Mouse (Mus musculus): ENCODE measurements around the gene Cacna2d1.

Cacna2d1 gene

DNA sequence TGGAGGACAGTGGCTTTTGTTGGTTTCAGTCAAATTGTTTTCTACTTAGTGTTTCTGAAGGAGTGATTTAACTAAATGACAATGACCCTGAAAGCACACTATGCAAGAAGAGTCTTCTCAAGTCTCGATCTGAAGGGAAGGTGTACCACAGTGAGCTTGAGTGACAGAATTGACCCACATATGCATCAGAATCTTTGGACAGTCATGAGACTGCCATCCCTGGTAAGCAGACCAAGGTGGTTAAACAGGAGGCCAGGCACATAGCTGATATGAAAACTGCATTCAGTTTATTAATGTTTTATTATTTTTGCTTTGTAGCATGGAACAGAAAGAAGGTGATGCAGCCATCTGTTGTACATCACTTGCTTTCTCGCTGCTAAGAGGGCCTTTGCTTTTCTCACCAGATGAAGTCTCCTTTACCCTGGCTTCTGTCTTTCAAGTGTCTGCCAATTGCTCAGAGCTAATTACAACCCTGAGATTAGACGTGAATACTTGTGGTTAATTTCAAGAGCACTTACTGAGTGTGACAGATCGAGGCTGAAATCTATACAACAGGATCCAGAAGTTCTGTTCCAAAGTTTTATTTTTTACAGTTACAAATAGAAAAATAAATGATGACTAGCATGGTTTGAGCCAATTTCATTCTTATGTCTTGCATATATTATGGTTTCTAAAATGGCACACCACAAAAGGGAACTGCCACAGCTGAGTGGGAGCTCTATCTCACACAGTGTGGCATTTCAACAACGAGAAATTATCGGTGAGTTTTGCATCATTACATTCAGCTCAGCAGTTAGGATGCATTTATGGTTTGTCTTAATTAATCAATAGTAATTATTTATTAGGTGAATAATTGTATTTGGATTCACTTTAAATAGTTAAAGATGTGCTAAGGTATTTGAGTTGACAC is 221.1 kb downstream of the Cacna2d1 start:
- no peak for DNase-seq (ENCODE audit: low read depth)

DNA sequence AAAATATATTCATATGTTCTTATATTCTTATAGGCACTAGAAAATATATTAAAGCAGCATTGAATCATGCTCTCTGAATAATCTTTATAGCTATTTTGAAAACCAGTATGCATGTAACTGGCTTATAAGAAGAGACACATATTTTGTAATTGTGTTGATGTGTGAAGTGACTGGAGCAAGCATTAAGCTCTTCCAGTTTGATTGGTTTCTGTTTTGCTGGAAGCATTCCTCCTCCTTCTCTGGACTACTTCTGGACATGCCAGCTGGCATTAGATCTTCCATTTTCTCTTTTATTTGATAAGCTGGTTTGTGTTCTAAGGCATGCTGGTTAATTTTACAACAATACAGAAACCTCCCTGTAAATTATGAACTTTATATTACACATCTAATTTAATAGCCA is 228.8 kb downstream of the Cacna2d1 start:
- no peak for DNase-seq (ENCODE audit: low read depth)

DNA sequence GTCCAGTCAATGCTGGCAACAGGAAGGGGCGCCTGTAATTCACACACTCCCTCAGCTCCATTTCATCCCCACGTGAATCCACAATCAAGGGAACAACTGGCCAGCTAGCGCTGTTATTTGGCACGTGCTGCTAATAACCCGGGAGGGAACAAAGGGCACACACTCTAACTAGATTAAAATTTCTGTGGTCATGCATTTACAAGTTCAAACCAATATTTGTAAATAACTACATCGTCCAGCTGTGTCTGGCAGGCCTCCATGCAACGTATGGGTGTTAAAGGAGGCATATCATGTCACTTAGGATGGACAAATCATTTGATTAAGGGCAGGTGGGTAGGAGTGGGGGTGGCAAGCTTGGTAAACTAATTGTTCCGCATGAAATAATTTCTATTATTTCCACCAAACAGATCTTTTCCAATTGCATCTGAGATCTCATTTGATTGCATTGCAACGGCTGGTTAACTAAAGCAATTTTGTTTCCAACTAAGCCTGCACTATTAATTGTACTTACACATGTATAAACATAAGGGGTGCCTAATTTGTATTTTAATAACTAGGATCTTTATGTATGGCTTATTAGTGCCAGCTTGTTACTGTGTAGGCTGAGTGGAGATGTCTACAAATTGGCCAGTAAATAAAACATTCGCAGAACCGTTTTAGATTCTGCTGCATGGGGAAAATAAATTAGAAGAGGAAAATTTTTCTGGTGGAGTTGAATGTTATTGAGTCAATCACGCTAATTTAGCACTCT is 231.8 kb downstream of the Cacna2d1 start:
- no peak for DNase-seq (ENCODE audit: low read depth)

DNA sequence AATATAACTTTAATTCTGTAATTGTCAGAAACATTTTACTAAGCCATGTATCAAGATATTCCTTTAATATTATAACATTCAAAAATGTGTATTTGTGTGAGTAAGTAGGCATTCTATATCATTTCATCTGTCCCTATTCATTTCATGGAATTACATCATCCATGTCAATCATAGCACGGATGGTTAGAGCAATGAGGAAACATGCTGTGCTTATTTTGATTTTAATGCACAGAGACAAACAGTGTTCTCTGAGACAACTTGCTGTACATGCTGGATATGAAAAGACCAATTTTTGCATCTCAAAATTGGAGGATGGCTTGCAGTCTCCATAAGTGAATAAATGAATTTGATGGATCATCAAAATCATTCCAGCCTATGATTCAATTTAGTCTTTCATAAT is 232.4 kb downstream of the Cacna2d1 start:
- no peak for DNase-seq (ENCODE audit: low read depth)

DNA sequence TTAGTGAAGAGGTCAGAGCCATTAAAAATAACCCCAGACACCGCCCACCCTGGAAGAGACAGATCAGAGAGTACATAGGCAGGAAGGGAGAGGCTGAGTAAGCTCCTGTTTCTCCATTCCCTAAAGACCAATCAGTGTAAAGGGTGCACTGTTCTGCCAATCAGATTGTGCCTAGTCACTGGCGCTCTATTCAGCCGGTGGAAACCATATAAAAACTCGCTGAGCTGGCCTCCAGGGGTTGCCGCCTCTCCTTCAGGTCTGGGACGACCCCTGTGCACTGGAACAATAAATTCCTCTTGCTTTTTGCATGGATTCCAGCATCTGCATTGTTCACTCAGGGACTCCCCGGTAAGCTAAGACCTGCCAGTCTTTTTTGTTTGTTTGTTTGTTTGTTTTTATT is 246.6 kb downstream of the Cacna2d1 start:
- no peak for DNase-seq (ENCODE audit: low read depth)

DNA sequence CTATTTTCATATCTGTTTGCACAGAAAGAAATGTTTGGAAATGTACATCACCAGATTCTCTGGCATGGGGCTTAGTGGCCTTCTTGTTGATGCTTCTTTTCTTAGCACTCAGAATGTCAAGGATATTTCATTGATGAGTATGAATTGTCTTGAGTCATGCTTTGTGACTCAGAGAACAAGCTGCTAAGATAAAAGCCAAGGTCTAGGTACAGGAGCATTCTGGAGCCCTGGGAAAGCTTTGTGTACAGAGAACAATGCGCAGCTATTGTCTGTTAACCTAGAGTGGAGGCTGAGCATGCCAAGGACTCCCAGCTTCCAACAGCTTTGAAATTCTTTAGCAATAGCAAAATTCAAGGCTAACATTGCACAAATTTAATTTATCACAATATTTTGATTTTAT is 249.6 kb downstream of the Cacna2d1 start:
- DNase-seq (ENCODE audit: low read depth): no peak

DNA sequence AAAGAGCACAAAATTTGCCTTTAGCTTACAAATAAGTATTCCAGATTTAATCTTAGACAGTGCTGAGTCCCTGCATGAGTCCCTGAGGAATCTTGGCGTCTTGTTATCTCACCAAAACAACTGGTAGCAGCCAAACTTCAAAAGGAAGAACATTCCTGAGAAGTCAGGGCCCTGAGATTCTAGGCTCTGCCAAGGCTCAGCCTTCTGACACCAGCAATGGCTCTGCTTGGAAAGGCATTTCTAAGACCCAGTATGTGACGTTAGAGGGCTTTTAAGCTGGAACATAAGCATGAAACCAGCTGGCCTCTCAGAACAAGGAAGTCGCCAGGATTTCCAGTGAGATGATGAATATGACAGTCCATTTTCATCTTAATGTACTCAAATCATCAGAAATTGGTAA is 253.4 kb downstream of the Cacna2d1 start:
- DNase-seq (ENCODE audit: low read depth): no peak

DNA sequence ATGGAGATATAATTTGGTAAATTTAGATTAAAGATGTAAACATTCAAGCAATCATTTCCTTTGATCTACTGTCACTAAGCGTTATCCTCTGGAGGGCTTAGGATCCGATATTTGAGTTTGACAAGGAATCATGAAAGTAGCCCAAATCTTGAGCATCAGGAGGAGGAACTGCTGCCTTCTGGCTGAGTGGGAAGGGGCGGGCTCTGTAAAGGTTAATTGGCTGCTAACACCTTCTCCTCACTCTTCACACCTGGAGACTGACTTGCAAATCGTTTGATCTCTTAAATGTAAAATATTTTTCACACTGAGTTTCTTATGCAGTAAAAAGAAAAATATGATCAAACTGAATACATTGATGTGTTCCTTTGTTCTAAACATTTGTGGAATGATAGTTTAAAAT is 255.4 kb downstream of the Cacna2d1 start:
- no peak for DNase-seq (ENCODE audit: low read depth)

DNA sequence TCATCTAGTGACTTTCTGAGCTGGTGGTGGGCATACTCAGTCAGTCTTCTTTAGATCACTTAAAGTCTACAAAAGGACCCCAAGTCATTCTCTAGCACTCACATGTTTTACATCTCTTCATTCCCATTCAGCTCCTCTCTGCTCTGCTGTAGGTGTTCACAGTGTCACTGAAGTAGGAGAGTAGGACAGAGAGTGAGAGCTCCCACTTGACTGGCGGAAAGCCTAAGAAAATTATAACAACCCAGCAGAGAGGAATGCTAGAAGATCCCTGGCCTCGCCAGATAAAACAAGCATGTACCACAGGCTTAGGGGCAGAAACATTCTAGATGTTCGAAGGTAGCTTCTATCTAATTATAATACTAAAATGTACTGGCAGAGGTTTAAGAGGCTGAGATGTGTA is 256.7 kb downstream of the Cacna2d1 start:
- no peak for DNase-seq (ENCODE audit: low read depth)

DNA sequence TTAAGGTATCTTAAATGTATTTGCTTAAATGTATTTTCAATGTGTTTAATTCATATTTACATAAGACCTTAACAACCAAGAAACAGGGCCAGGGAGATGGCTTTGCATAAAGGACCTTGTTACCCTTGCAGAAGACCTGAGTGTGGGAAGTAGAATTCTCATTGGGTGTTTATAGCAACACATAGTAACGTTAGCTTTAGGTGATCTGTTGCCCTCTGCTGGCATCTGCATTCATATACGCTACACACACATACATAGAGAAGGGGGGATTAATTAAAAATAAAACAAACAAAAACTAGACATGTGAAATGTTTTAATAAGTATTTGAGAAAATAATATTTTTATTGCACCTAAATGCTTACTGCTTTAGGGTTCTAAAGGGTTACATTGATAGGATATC is 265.3 kb downstream of the Cacna2d1 start:
- peak; percentile 46 for DNase-seq (ENCODE audit: low read depth)

DNA sequence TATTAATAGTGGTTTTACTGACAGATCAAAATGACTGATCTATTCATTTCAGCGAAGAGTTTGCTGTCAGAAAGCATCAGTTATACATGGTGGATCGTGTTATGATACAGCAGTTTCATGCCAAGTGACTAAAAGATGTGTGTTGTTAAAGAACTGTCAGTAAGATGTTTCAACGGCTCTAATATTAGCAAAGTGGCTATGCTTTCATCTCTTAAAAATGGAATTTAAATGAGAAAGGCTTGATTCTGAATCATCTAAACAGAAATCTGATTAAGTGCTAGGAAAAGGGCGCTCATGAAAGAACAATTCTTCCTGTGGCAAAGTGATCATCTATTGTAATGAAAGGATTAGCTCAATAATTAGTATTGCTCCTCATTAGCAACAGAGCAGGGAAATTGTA is 287.5 kb downstream of the Cacna2d1 start:
- DNase-seq (ENCODE audit: low read depth): no peak

DNA sequence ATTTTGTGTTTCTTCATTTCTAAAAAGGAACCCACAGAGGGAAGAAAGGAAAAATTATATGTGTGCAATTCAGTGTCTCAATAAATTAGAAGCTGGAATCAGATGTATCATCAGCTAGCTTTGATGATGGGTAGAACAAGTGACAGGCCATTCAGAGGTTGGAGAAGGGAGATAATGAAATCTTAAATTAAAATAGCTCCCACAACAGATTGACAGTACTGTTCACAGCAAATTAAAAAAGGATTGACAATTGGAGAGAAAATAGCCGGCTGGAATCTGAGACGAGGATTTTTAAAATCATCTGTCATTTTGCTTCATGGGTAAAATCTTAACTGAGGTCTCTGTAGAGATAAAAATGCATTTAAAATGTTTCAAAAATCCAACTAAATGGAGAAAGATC is 290.9 kb downstream of the Cacna2d1 start:
- no peak for DNase-seq (ENCODE audit: low read depth)

DNA sequence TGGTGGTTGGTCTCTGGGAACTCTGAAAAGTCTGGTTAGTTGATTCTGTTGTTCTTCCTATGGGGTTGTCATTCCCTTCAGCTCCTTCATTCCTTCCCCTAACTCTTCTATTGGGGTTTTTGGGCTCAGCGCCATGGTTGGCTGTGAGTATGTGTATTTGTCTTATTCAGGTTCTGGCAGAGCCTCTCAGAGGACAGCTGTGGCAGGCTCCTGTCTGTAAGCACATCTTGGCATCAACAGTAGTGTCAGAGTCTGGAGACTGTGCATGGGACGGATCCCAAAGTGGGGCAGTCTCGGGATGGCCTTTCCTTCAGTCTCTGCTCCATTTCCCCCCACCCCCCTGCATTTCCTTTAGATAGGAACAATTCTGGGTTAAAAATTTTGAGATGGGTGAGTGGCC is 294.9 kb downstream of the Cacna2d1 start:
- DNase-seq (ENCODE audit: low read depth): no peak

DNA sequence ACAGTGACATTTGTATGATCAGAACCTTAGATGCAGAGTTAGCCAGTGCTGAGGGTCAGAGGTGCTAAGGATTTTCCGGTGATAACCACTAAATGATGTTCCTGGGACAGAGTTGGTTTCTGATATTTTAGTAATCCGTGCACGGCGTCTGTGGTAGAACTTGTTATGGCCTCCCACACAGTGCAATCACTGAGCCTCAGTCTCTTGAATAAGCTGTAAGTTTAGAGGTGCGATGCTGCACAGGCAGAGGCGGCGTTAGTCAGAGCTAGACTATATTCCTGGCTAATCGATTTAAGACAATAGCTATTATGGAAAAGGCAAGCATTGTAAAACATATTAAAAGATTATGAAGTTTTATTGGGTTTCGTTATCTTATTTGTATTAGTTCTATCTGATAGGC is 297.0 kb downstream of the Cacna2d1 start:
- no peak for DNase-seq (ENCODE audit: low read depth)

DNA sequence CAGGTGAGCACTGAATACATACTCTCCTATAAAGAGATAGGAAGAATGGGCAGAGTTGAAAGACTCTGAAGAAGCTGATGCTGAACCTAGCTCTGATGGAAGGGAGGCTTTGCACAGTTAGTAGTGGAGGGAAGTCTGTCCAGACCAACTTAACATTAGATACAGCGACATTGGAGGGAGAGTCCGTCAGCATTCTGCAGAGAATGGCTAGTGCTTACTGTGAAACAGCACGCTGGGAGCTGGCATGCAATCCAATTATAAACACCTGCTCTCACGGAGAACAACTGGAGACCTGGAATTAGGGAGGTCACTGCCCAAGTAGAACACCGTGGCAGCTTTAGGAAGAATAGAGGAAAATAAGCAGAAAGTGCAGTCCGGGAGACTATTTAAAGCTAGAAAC is 300.4 kb downstream of the Cacna2d1 start:
- no peak for DNase-seq (ENCODE audit: low read depth)

DNA sequence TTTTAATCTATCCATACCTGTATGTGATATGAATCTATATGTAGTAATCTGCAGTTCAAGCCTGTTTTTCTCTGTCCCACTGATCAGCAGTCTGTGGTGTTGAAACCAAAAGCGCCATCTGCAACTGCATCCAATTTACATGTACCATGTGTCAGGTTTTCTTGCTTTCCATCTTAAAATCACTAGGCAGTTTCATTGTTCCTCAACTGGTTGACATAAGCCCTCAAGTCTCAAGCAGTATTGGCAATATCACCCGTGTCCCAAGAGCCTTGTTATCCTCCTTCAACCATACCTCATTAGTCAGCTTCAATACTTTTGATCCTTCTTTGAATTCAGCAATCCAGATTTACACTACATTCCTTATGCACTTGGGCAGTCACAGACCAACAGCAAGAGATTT is 301.4 kb downstream of the Cacna2d1 start:
- no peak for DNase-seq (ENCODE audit: low read depth)

DNA sequence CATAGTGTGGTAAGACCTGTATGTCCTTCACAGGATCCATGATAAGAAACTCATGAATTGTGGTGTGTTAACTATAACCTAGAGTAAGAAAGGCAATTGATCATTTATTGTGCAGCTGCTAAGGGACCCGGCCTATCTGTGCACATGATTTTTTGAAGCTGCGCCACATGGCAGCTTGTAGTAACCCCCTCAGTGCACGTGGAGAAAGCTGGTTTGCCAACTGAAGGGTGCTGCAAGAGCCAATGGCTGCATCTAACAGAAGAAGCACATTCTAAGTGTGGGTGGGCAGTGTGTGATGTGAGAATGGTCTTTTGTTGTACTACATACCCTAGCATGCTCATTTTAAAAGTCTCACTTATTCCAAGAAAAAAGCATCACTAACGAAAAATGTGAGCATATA is 302.1 kb downstream of the Cacna2d1 start:
- no peak for DNase-seq (ENCODE audit: low read depth)

DNA sequence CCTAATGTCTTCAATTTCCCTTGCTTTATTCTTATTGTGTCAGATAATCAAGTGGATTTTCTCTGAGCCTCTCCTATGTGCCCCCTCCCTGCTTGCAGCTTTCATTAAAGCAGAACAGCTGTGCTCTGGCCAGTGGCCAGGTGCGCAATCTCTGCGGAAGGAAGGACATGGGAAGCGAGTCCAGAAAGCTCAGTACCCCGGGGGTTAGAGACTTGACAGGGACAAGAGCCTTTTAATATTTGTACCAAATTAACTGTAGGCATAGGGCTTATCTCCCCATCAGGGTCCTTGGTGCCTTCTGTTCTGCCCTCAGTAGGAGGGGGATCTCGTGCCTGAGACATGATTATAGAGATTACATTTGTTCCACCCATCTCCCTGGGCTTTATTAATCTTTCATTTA is 303.5 kb downstream of the Cacna2d1 start:
- no peak for DNase-seq (ENCODE audit: low read depth)

DNA sequence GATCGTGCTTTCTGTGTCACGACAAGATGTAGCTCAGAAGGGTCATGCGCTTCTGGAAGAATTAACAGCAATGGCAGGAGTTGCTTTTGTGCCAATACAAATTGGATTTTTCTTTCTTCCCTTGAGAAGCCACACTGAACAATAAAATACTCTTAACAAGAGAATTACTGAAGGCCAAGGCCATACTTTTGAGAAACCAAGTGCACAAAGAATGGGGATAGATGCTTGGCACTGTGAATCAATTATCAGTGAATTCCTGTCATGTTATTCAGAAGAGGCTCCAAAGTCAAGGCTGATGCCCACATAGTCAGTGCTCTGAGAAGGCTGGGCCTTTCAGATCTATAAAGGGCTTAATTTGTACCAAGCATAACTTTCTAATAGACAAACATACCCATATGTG is 305.8 kb downstream of the Cacna2d1 start:
- DNase-seq (ENCODE audit: low read depth): no peak

DNA sequence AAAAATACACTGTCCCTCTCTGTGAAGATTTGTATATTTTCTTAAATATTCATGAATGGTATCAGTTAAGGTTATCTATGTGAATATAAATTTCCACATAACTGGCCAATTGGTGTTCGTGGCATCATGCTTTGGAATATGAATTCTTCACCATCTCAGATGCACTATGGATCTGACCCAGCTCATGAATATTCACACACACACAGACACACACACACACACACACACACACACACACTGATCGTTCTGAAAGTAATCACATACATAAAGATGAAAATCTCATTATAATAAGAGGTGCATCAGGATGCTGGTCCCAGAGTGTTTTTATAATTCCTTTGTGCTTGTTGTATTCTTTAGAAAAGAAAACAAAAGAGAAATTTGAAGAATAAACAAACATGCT is 309.1 kb downstream of the Cacna2d1 start:
- DNase-seq (ENCODE audit: low read depth): no peak

DNA sequence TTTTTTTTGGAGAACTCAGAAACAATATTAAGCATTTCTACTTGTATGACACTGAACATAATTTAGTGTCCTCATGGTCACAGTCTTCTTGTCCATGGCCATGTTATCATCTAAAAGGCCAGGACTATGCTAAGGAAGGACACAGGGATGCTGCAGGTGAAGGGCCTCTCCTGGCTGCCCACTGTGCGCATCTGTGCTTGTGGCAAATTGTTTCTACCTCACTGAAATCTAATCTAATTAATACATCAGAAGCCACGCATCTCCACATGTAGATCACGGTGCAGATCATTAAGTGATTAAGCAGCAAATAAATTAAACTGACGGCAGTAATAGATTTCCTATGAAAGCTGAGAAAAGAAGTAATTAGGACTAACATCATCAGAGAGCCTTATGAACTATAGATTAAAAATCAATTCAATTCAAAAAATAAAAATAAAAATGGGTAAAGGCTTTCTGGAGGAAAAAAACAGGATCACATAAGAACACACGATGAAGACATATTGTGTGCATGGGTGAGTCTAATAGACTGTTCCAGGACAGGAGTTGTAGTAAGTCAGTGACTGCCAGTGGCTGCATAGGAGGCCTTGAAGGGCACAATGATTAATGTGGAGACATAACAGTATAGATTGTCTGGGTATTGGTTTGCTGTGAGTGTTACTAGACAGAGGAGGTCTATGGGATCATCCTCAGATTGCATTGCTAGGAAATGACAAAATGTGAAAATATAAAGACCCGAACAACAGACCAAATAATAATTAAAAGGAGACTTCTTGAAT is 318.4 kb downstream of the Cacna2d1 start:
- no peak for DNase-seq (ENCODE audit: low read depth)

DNA sequence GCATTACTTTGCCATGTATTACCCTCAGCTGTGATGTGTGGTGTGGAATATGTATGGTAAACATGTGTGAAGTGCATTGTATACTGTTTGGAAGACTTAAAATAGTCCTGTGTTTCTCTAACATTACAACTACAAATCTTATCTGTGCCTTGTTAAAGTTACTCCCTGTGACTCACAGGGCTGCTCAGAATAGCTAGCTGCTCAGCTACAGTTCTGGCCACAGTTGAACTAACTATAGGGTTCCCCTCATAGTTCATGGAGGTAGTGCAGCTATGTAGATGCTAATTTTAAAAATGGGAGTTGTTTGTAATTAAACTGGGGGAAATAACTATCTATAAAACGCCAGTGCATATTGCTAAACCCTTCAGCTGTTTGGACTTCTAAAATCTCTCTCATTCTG is 319.3 kb downstream of the Cacna2d1 start:
- DNase-seq (ENCODE audit: low read depth): no peak

DNA sequence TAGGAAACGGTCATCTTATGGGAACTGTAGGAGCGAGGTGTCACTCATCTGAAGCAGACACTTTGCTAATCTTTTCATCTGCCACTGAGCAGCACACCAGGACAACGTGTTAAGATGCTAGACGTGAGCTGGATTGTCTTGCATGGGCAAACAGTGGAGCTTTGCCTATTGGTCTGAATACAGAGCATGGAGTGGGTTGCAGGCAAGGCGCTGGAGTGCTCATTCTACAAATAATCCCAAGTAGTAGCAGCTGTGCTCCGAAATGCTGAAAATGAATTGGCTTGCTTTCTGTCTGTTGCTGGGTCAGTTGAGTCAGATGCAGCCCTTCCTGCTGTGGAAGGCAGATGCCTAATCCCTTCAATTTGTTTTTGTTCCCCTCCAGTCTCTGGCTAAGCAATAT is 330.9 kb downstream of the Cacna2d1 start:
- no peak for DNase-seq (ENCODE audit: low read depth)
